Comparison of ENCODE assay signal across 9 mouse cellular contexts in genomic region chr11:75713949-75714348, GRCm38 (mm10). TPM values are rescaled to one million over a fixed set of nuclear protein-coding genes. Genes with fewer than 3 reads are reported as not detected.
DNase-seq lines count a peak whose midpoint lies in the region; ATAC-seq and TF ChIP-seq lines count a peak whose summit lies in the region.
"Had no signal": no experiment of that assay in that cellular context is flagged by ENCODE, and none has a peak within 500 bp of the region (broad histone marks: within the 10 kb centered on the region; RNA-seq: fewer than 3 reads in every experiment).

No protein-coding gene starts in this region.

- no peaks in the 10 kb centered on the region for H3K36me3 ChIP-seq in CH12.LX (replicated peaks in 1 of 2; ENCODE audit: control insufficient read depth in 1 of 2, insufficient read depth in 1 of 2, low read length in 1 of 2)
- no peaks in the 10 kb centered on the region for H3K36me3 ChIP-seq in lung, postnatal 0 days (ENCODE audit: insufficient read depth, low read length)
- H3K36me3 ChIP-seq: neural tube, embryonic 13.5 days; stomach, embryonic 15.5 days had no signal

- H3K4me1 ChIP-seq in CH12.LX (ENCODE audit: control insufficient read depth in 1 of 2, insufficient read depth in 2 of 2): no peaks in the 10 kb centered on the region
- H3K4me1 ChIP-seq in lung, postnatal 0 days (ENCODE audit: insufficient read depth, low read depth, low read length): no peaks in the 10 kb centered on the region
- H3K4me1 ChIP-seq: neural tube, embryonic 13.5 days; stomach, embryonic 15.5 days had no signal

- ATAC-seq in Patski: no peak
- no peak for ATAC-seq in lung, postnatal 0 days

- WGBS in lung, postnatal 0 days: 84% methylated on average over 1 of the region's 1 CpGs

- H3K4me3 ChIP-seq in CH12.LX (replicated peaks in 1 of 3; ENCODE audit: low read depth in 2 of 3, low read length in 2 of 3, poor library complexity in 1 of 3): no peak overlapping the region
- H3K4me3 ChIP-seq in lung, postnatal 0 days (ENCODE audit: low read depth, low read length): no peak overlapping the region
- H3K4me3 ChIP-seq: neural tube, embryonic 13.5 days; stomach, embryonic 15.5 days had no signal

- no peaks in the 10 kb centered on the region for H3K79me2 ChIP-seq in CH12.LX (replicated peaks; ENCODE audit: control insufficient read depth, extremely low read depth, insufficient read depth, poor library complexity, severe bottlenecking)

- TF ChIP-seq RAD21 in CH12.LX (IDR thresholded peaks at IDR 0.05; ENCODE audit: low read depth, low read length): no peak; the same call in none of the 2 replicates

- CTCF ChIA-PET in Patski (lab: Charles Lee): interaction anchor here (0.7 to 0.9 kb wide), 2 partner anchors 9 to 14 kb away, joined by 3 read pairs; no protein-coding TSS in a partner anchor

- H3K9ac ChIP-seq in CH12.LX (ENCODE audit: insufficient read depth, low read depth): no peak overlapping the region
- H3K9ac ChIP-seq in lung, postnatal 0 days (replicated peaks; ENCODE audit: low read depth): no peak overlapping the region
- H3K9ac ChIP-seq: neural tube, embryonic 13.5 days; stomach, embryonic 15.5 days had no signal

- TF ChIP-seq POLR2A in CH12.LX (IDR thresholded peaks at IDR 0.05; ENCODE audit: low read depth, low read length): no peak

- TF ChIP-seq CTCF in CH12.LX (conservative IDR thresholded peaks at IDR 0.05 in 1 of 2, IDR thresholded peaks at IDR 0.05 in 1 of 2; ENCODE audit: low read depth in 2 of 2, low read length in 2 of 2): peak; percentile 74 to 98
- peak; percentile 54 for TF ChIP-seq CTCF in Patski (IDR thresholded peaks at IDR 0.05)
- peak; percentile 74 for TF ChIP-seq CTCF in lung, postnatal 0 days (IDR thresholded peaks at IDR 0.05)

- POLR2A ChIA-PET in Patski (lab: Charles Lee): interaction anchor here (0.5 to 0.7 kb wide), 2 partner anchors 19 to 58 kb away, joined by 3 to 4 read pairs; partner anchors contain the start of gene Ywhae

- H3K9me3 ChIP-seq in CH12.LX (replicated peaks; ENCODE audit: low read length): no peaks in the 10 kb centered on the region
- no peaks in the 10 kb centered on the region for H3K9me3 ChIP-seq in lung, postnatal 0 days (ENCODE audit: low read length)
- H3K9me3 ChIP-seq: neural tube, embryonic 13.5 days; stomach, embryonic 15.5 days had no signal

- no peaks in the 10 kb centered on the region for H3K27me3 ChIP-seq in CH12.LX (replicated peaks)
- no peaks in the 10 kb centered on the region for H3K27me3 ChIP-seq in Patski
- H3K27me3 ChIP-seq in lung, postnatal 0 days (replicated peaks; ENCODE audit: insufficient read depth, low read length): no peaks in the 10 kb centered on the region
- H3K27me3 ChIP-seq: neural tube, embryonic 13.5 days; stomach, embryonic 15.5 days had no signal

- H3K27ac ChIP-seq in CH12.LX (ENCODE audit: insufficient read depth, low read depth): no peak overlapping the region
- H3K27ac ChIP-seq in lung, postnatal 0 days (ENCODE audit: low read length): no peak overlapping the region
- H3K27ac ChIP-seq: neural tube, embryonic 13.5 days; stomach, embryonic 15.5 days had no signal

- DNase-seq in kidney, adult 9 months: peak; percentile 53
- DNase-seq in kidney, adult 11 months: no peak
- DNase-seq in CH12.LX (ENCODE audit: extremely low read depth): peak; percentile 60
- no peak for DNase-seq in Patski (ENCODE audit: low read depth, low spot score)
- peak; percentile 52 for DNase-seq in lung, postnatal 0 days (ENCODE audit: low spot score)
- no peak for DNase-seq in urinary bladder, adult 18-20 months (ENCODE audit: low spot score in 2 of 2)
- no peak for DNase-seq in urinary bladder, postnatal 36 days (ENCODE audit: low spot score in 2 of 2)

- no peak overlapping the region for H3K4me2 ChIP-seq in CH12.LX (ENCODE audit: insufficient read depth, low read depth, poor library complexity, severe bottlenecking)
- H3K4me2 ChIP-seq in lung, postnatal 0 days (replicated peaks; ENCODE audit: low read depth, low read length): no peak overlapping the region
- H3K4me2 ChIP-seq: neural tube, embryonic 13.5 days; stomach, embryonic 15.5 days had no signal

- dilution Hi-C loops in CH12.LX (cut with MboI; ENCODE audit: extremely low pct_ligation_motif_present, extremely low pct_unique_long_range_greater_than_20kb, low sequenced_read_pairs): no loop called here

- 0 out of 2 replicates have a peak, but pooled peaks have one; percentile 14 for TF ChIP-seq EP300 in CH12.LX (IDR thresholded peaks at IDR 0.05; ENCODE audit: low read length)
- TF ChIP-seq EP300 in lung, postnatal 0 days (IDR thresholded peaks at IDR 0.05): no peak

- in situ Hi-C loops in CH12.LX (cut with MboI; ENCODE audit: low pct_ligation_motif_present, low pct_unique_long_range_greater_than_20kb, low sequenced_read_pairs) (loop anchor here (10.0 kb wide), 2 partner anchors 191 to 251 kb away; no protein-coding TSS in a partner anchor), Patski (cut with MboI; ENCODE audit: low pct_unique_long_range_greater_than_20kb) (no loop called here)

TF ChIP-seq in CH12.LX, 34 proteins besides CTCF, POLR2A, EP300 and RAD21:
- TF ChIP-seq ZNF384 (IDR thresholded peaks at IDR 0.05; ENCODE audit: low read depth, low read length) (peak; percentile 53), MYC (IDR thresholded peaks at IDR 0.05; ENCODE audit: low read depth, low read length) (peak; percentile 78; the same call in 1 of the 2 replicates), MAZ (IDR thresholded peaks at IDR 0.05; ENCODE audit: low read depth, low read length) (0 out of 2 replicates have a peak, but pooled peaks have one; percentile 56), BHLHE40 (IDR thresholded peaks at IDR 0.05; ENCODE audit: low read depth, low read length) (0 out of 2 replicates have a peak, but pooled peaks have one; percentile 21), MXI1 (IDR thresholded peaks at IDR 0.05; ENCODE audit: low read depth, low read length) (peak; percentile 46; the same call in 1 of the 2 replicates), E2F4 (IDR thresholded peaks at IDR 0.05; ENCODE audit: insufficient replicate concordance, low read depth, low read length) (peak; percentile 84; the same call in 1 of the 2 replicates), MAX (IDR thresholded peaks at IDR 0.05; ENCODE audit: low read length) (0 out of 2 replicates have a peak, but pooled peaks have one; percentile 22), TBP (conservative IDR thresholded peaks at IDR 0.05; ENCODE audit: low read depth, low read length) (no peak), ZC3H11A (IDR thresholded peaks at IDR 0.05; ENCODE audit: low read depth, low read length) (peak; percentile 88), ZKSCAN1 (IDR thresholded peaks at IDR 0.05; ENCODE audit: borderline replicate concordance, low read depth, low read length) (no peak), MEF2A (IDR thresholded peaks at IDR 0.05; ENCODE audit: borderline replicate concordance, low read depth, low read length) (0 out of 2 replicates have a peak, but pooled peaks have one; percentile 17), JUN (IDR thresholded peaks at IDR 0.05; ENCODE audit: insufficient read depth, low read depth, low read length) (peak; percentile 22; the same call in 1 of the 2 replicates), USF2 (conservative IDR thresholded peaks at IDR 0.05; ENCODE audit: low read depth, low read length) (no peak), SIN3A (IDR thresholded peaks at IDR 0.05; ENCODE audit: low read length) (peak; percentile 64; the same call in 1 of the 2 replicates), NELFE (IDR thresholded peaks at IDR 0.05; ENCODE audit: low read depth, low read length) (peak; percentile 65; the same call in 1 of the 2 replicates), JUND (conservative IDR thresholded peaks at IDR 0.05; ENCODE audit: low read depth, low read length) (peak; percentile 67), IRF4 (IDR thresholded peaks at IDR 0.05; ENCODE audit: low read depth, low read length) (peak; percentile 51; the same call in 1 of the 2 replicates), GABPA (IDR thresholded peaks at IDR 0.05; ENCODE audit: insufficient replicate concordance, low read depth, low read length) (no peak), RCOR1 (conservative IDR thresholded peaks at IDR 0.05; ENCODE audit: low read depth, low read length) (0 out of 2 replicates have a peak, but pooled peaks have one; percentile 46), SMC3 (IDR thresholded peaks at IDR 0.05; ENCODE audit: low read depth, low read length) (peak; percentile 93), ELF1 (IDR thresholded peaks at IDR 0.05; ENCODE audit: low read depth, low read length) (no peak)

RNA-seq across cellular contexts. Expression of gene Ywhae, which starts 18.7 kb away (rescaled TPM):
- total RNA-seq in CH12.LX (2012; rRNA removed): 348 and 421 TPM in 2 replicates
- 129 and 130 TPM in 2 replicates for total RNA-seq in CH12.LX (2014; rRNA removed)
- 1,436 and 1,665 TPM in 2 replicates for polyA plus RNA-seq in CH12.LX (2012; ENCODE audit: insufficient read length, low read depth)
- 860 TPM for polyA plus RNA-seq in Patski (2021)
- 453 and 499 TPM in 2 replicates for polyA plus RNA-seq in lung, postnatal 0 days (2015; fragmentation: Nextera tagmentation; extraction: Ambion mirVana)

RNA-seq across cellular contexts. Expression of gene Crk, which starts 34.9 kb away (rescaled TPM):
- total RNA-seq in CH12.LX (2012; rRNA removed) (37.8 and 42.2 TPM in 2 replicates), CH12.LX (2014; rRNA removed) (39.9 and 44.3 TPM in 2 replicates)
- polyA plus RNA-seq in CH12.LX (2012; ENCODE audit: insufficient read length, low read depth) (44.6 and 46.1 TPM in 2 replicates), Patski (2021) (116 TPM)
- polyA plus RNA-seq in lung, postnatal 0 days (2015; fragmentation: Nextera tagmentation; extraction: Ambion mirVana): 83.8 and 90.3 TPM in 2 replicates

Comparison
In these comparisons a context has a peak if more than half of its experiments do, and no peak if none do; other contexts are left out.
1. DNase-seq: peak in kidney, adult 9 months (single experiment), CH12.LX (single experiment) and lung, postnatal 0 days (single experiment); none in kidney, adult 11 months (single experiment), Patski (single experiment), urinary bladder, adult 18-20 months (0 of 2) and urinary bladder, postnatal 36 days (0 of 2).
2. Peak in every context shown above with its lines, with median percentiles within 50 percentile points of each other: CTCF ChIP-seq.